Mouse (Mus musculus): ENCODE results near the gene Dnah17.
A peak's percentile ranks its signal among the peaks of the same experiment; 100 is the strongest.

Dnah17 gene

DNA sequence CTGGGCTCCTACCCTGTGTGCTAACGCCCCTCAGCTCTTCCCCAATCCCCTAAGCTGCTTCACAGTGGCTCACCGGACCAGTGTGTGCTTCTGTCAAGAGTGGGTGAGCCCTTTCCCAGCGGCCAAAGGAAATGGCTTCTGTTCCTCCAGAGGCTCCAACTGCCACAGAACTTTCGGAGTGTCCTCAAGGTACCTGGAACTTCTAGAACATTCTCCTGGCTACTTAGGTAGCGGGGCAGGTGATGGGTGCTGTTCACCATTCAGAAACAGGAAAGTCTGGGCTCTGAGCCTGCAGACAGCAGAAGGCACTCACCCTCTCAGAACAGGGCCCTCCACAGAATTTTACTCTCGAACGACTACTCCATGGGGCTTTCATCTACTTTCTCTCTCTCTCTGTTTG, at the start of gene Dnah17:
TSS of gene Dnah17 (minus strand) at position 101 of the 400 bp plus-strand sequence.
- DNase-seq (ENCODE audit: low spot score in 2 of 2) = no peak

DNA sequence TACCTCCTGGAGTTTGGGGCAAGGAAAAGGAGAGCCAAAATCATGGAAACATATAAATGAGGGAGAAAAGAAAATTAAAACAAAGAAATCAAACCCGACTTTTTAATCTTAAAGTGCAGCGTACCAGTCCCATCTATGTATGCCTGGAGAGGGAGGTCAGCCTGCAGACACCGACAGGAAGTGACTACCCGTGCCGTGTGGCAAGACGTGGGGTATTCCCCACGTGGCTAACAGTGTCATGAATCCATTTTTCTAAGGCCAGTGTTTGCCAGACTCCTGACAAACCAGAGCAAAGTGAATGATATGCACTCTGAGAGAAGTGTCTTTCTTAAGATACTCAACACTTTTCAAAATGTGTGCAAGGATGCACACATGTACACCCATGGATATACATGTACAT, 49.8 kb upstream of the Dnah17 start:
- DNase-seq (ENCODE audit: low spot score in 2 of 2) = peak; percentile 52 to 64

DNA sequence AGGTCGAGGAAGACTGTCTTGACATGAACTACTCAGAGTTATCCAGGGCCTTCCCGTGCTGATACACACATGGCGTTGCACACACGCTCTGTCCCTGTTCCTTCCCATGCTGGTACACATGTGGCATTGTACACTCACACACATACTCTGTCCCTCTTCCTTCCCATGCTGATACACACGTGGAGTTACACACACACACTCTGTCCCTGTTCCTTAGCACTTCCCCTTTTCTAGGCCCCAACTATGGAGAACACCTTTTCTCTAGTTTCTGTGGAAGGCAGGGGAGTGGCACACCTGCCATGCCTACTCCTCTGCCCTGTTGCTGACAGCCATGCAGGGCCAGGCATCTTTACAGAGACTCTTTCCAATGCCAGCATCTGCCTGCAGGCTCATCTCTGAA, 47.8 kb upstream of the Dnah17 start:
- DNase-seq (ENCODE audit: low spot score in 2 of 2) = no peak

DNA sequence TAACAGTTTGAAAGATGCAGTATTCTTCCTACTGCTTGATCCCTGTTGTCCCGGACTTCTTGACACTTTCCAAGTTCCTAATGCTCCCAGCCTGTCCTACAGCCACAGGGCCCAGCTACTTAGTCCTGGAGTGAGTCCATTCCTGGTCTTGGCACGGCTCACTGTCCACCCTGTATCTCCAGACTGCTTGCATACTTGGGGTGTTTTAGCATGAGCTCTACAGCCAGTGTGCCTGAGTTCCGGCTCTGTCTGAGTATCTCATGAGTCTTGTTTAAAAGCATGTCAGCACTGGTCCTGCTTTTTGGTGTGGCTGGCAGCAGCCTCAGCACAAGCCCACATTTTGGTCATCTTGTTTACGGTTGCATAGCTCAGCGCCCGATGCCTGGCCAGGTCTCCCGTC, 44.3 kb upstream of the Dnah17 start:
- DNase-seq (ENCODE audit: low spot score in 2 of 2) = no peak

DNA sequence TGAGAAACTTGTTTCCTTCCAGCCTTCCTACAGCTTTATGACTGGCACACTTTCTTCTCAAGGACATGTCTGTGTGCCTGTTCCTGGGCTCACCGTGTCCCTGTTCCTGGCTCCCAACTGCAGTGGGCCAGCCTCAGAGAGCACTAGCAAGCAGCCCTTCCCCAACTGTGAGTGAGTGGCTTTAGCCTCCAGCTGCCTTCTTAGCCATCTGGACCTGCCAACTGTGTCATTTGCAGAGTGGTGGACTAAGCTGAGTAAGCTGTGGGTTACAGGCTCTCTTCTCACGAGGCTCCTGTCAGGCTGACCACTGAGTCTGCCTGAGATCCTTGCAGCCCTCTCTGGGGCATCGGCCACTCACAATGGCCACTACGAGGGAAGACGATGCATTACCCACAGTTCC, 42.3 kb upstream of the Dnah17 start:
- DNase-seq (ENCODE audit: low spot score in 2 of 2) = no peak

DNA sequence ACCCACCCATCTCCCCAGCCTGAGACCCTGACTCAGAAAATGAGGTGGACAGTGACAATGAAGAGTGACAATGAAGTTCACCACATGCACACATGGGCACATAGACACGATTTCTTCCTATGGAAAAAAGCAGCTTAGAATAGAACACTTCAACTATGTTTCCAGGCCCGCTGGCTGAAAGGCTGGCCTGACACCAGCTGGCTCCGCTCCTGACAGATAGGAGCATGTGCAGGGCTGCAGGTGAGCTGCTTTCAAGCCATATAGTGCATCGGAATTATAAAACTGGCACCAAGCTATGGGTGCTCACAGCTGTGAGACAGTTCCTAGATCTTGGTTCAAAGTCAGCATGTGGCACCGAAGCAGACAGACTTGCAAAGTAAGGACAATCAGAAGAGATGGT, 39.9 kb upstream of the Dnah17 start:
- DNase-seq (ENCODE audit: low spot score in 2 of 2) = no peak

DNA sequence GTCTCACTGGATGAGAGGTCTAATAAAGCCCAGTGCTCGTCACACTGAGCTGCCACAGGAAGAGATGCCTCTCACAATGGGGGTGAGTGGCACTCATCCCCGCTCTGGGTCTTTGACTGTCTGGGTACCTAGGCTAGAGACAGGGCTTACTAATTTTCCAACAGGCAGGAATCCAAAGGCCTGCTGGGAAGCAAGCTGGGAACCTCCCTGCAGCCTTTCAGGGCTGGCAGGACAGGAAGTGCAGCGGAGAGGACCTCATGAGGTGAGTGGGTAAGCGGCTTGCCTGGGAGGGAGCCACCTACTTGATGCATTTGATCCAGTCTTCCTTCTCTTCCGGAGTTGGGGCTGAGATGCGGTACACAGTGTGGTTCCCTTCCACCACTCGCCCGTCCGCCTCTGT, 38.3 kb upstream of the Dnah17 start:
- DNase-seq (ENCODE audit: low spot score in 2 of 2) = no peak

DNA sequence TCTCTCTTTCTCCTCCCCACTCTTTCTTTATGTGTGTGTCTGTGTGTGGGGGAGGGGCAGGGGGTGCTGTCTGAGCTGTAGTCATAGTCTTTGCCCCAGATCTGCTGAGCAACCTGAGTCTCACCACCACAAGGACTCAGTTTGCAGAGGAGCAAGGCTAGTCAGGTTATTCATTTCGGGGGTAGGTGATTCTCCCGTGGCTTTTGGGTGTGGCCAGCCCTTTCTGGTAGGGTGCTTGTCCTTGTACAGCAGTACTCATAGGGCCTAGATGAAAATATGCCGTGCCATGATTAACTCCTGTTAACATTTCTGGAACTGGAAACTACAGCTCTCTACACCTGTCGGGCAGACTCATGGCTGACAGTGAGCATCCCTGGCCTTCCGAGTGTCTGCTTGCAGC, 36.2 kb upstream of the Dnah17 start:
- DNase-seq (ENCODE audit: low spot score in 2 of 2) = no peak

DNA sequence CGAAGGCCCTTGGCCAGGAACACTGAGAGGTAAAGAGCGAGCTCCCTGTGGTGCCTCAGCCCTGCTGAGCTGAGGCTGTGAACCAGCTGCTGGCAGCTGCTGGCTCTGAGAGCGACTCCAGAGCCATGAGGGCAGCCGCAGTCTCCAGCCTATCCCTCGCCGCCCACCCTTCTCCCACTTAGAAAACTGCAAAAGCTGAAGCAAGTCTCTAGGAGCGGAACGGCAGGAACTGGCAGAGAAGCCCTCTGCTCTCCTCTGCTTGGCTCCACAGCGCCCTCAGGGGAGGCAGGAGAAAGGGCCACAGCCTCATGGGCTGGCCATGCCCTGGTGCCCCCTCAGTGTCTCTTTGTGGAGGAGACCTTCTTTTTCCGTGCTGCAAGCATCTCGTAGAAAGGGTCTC, 35.2 kb upstream of the Dnah17 start:
- DNase-seq (ENCODE audit: low spot score in 2 of 2) = no peak

DNA sequence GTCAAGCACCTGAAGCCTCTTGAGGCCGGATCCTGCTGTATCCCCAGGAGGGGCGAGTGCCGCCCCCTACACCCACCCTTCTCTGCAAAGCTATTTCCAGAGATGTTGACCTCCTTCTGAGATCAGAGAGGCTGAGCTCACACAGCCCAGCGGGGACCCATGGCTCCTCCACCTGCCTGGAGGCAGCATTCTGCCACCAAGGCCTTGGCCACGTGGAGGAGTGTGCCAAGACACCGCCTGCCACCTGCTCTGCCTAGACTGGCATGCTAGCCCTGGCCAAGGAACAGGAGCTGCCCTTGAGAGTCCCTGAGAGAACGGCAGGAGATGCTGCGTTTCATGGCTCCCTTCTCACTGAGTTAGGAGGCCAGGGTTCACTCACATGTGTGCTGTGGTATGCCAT, 34.1 kb upstream of the Dnah17 start:
- DNase-seq (ENCODE audit: low spot score in 2 of 2) = no peak

DNA sequence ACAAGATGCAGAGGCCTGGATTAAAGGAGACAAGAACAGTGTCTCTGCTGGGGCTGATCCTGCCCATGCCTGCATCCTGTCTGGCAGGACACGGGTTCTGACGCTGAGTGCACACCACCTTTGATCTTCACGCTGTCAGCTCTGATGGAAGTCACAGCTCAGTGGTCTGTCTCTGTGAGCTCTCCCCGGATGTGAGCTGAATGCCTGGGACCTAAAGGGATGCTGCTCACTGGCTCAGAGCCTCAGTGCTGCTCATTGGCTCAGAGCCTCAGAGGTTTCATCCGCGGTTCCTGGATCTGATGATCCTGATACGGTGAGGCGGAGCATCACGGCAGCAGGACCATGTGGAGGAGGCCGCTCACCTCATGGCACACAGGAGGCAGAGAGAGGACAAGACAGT, 31.8 kb upstream of the Dnah17 start:
- peak in 1 of 2 experiments; percentile 27 for DNase-seq (ENCODE audit: low spot score in 2 of 2)

DNA sequence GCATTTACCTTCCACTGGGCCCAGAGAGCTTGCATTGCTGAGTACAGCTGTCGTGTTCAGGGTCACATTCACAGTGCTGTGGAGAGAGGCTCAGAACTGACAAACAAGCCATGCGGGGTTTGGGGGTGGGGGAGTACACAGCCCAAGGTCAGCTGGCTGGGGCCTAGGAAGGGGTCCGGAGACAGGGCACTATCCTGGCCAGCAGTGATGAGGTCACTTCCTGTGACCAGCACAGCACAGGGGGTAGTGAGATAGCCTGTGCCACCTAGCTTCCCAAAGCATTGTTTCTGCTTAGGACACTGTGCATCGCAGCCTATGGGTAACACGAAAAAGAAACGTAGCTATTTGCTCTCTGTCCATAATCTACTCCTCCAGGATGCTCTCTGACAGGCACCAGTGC, 30.8 kb upstream of the Dnah17 start:
- DNase-seq (ENCODE audit: low spot score in 2 of 2) = no peak

DNA sequence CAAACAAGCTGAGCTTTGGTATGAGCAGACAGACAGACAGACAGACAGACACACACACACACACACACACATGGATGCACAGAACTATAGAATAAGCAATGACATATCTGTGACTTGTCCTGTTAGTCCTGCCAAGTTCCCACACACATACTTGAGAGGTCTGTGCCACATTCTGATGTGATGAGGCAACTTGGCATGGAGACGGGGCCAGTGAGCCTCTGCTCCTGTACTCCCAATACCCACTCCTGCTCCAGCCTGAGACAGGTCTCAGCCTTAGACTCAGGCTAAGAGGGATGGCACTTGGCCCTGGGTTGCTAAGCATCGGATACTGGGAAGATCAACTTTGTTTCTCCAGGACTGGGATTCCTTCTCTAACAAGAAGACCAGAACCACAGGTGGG, 30.3 kb upstream of the Dnah17 start:
- no peak for DNase-seq (ENCODE audit: low spot score in 2 of 2)

DNA sequence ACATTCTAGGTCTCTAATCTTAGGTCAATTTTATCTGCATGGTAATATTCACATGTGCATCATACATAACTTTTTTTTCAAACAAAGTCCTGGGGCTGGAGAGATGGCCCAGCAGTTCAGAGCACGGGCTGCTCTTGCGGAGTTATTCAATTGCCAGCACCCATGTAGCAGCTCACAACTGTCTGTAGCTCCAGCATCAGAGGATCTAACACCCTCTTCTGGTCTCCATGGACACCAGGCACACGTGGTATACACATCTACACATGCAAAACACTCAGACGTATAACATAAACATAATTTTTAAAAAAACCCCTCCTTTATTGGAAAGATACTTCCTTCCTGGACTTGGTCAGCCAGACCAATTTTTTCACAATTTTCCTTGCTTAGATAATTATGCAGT, 28.3 kb upstream of the Dnah17 start:
- no peak for DNase-seq (ENCODE audit: low spot score in 2 of 2)

DNA sequence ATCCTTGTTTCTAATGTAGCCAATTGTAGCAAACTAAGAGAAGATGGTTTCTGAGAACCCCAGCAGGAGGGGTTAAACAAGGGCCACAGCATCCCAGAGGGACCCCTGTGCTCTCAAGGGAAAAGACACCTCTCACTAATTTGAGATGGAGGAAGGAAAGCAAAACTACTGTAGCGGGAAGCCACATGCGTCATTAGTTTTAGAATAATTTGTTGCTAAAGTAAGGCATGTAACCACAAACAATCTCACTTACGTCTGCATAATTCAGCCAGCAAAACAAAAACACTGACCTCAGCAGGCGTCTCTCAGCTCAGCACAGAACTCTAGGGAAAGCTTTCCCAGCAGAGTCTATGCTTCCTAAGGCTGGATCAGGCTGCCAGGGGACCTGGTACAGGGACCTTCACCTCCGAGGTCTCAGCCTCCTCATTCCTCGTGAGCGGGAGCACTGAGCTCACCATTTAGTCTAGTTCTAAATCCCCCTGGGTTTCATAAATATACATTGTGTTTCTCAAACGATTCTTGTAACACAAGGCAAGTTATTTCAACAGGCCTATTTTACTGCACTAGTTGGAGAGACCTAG, 26.1 kb upstream of the Dnah17 start:
- DNase-seq (ENCODE audit: low spot score in 2 of 2) = peak; percentile 55 to 91

DNA sequence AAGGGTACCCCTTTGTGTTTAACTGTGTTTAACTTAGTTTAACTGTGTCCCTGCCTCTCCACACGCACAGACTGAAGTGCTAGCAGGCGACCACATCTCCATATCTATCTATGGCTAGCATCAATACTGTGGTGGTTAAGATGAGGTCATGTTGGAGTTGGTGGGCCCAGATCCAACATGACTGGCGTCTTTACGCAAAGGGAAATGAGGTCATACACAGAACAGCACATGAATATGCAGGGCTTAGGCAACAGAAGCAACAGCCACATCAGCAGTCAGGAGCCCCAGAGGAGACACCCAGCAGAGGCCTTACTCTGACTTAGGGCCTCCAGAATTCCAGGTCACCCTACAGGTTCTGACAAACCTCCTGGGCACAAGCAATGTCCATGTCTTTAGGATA, 22.5 kb upstream of the Dnah17 start:
- DNase-seq (ENCODE audit: low spot score in 2 of 2) = peak in 1 of 2 experiments; percentile 57

DNA sequence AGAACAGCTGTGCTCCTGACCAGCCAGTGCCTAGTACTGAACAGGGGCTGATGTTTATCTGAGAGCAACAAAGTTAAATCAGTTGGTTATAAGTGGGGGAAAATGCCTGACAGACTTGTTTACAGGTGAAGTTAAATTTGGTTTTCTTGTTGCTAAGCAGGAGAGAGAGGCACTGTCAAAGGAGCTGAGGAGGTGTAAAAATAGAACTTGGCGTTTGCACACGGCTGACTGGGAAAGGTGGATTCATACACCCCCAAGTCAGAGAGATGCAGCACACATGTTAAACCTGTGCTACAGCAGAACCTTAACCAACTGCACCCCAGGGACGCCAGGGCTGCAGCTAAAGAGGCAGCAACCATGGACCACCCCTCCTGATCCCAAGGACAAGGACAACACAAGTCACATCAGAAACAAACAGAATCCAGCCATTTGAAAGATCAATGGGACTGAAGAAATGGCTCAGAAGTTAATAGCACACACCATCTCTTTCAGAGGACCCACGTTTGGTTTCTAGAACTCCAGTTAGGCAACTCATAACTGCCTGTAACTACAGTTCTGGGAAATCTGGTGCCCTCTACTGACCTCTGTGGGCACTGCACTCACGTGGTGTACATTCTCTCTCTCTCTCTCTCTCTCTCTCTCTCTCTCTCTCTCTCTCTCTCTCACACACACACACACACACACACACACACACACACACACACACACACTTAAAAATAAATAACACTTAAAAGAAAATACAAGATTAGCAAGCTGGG, 21.2 kb upstream of the Dnah17 start:
- DNase-seq (ENCODE audit: low spot score in 2 of 2) = peak in 1 of 2 experiments; percentile 55

DNA sequence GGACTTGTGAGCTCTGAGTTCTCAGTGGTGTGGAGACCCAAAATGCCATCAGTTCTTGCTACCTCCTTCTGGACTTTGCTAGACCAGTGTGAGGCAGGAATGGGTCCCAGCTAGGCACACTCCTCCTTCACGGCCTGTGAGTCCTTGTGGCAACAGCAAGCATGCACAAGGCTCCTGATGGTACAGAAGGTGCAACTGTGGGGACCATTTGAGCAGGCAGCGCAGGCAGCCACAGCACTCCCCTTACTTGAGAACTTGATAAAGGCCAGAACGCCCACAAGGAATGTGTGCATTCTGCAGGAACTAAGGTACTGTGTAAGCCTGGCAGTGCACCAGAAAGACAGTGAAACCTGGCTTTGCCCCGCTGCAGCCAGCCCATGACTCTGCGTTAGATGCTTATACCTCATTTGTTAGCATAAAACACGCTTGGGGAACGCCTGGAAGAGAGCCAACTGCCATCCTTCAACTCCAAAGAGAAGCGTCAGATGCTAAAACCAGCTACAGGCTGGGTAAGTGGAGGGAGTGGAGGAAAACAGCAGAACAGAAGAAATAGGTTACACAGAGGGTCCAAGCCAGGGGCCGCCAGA, 19.8 kb upstream of the Dnah17 start:
- no peak for DNase-seq (ENCODE audit: low spot score in 2 of 2)

DNA sequence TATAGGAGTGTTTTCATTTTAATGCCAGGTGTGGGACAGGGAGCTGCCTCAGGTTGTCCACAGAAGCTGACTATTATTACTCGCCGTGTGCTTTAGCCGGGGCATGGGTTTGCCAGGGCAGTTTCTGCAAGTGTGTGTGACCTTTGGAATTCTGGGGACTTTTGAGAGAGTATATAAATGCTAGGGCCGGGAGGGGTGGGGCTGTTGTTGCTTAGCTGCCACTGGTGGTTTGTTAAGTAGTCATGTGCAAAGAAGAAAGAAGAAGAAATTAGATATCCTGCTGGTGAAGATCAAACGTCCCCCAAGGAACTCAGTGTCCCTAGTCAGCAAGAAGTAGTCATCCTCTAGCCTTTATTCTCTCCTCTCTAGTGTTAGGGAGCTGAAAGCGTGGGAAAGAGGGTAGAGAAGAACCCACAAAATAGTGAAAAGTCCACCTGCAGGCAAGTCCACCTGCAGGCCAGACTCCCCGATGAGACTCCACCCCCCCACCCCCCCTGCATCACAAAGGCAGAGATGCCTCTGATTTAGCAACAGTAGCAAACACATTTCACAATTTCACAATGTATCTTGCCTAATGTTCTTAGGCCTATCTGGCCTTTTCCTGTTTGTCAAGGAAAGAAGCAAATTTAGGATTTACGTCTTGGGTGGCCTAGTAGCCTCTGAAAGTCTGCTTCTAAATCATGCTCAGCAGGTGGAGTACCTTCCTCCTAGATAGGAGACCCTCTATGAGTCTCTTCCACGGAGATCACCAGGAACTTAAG, 17.6 kb upstream of the Dnah17 start:
- peak in 1 of 2 experiments; percentile 34 for DNase-seq (ENCODE audit: low spot score in 2 of 2)

DNA sequence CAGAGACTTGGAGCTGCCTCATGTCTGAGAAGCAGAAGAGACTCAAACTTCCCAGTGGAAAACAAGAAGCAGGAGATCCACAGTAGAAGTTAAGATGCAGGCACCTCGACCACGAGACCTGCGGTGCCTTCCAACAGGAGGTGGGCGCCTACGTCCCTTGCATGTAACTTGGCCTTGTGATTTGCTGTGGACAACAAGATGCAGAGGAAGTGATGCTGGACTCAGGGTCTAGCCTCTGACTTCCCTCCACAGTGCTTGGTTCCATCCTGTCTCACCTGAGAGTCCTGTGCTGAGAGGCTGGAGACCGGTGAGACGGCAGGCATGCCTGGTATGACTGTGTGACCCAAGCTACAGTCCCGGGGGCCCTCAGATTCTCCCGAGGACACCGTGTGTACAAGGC, 16.0 kb upstream of the Dnah17 start:
- DNase-seq (ENCODE audit: low spot score in 2 of 2) = peak in 1 of 2 experiments; percentile 67

DNA sequence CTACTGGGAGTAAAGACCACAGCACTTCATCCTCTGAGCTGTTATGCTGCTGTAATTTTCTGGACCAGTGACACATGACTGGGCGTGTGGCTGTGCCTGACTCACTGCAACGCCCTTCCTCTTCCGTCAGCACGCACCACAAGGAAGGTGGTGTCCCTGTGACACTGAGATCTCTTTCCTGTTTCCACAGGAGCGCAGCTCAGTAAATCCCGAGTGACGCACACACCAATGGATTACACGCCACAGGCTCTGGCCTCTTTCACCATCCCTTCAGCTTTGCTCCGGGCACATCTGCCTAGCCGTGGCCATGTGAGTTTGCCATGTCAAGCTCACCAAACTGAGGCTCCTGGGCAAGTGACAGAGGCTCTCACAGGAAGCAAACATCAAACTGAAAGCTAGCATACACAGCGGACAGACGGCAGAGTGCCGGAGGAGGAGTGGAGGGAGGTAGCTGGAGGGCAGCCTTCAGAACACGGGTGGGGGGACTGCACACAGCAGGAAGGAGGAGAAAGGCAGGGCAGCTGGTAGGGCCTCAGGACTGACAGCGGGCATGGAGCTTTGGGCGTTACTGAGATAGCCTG, 15.4 kb upstream of the Dnah17 start:
- peak; percentile 95 to 96 for DNase-seq (ENCODE audit: low spot score in 2 of 2)

DNA sequence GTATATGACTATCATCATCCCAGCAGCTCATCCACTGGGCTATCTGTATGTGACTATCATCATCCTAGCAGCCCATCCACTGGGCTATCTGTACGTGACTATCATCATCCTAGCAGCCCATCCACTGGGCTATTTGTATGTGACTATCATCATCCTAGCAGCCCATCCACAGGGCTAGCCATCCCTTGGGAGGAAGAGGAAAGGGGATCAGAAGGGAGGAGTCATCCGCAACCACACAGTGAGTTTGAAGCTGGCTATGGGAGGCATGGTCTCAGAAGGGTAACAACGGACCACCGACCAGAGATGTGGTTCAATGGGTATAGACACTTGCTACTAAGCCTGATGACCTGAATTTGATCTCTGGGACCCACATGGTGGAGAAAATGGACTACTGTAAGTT, 14.7 kb upstream of the Dnah17 start:
- no peak for DNase-seq (ENCODE audit: low spot score in 2 of 2)

Data from natural killer cell, adult 2 months (primary cell).